Mouse (Mus musculus) left cerebral cortex, postnatal 4 days (tissue): Measurements from ENCODE around the gene Eef1g. TPM values are rescaled to one million over a fixed set of nuclear protein-coding genes. Genes with fewer than 3 reads are reported as not detected.

Source experiments
- DNase-seq: peaks from one replicate; pipeline ENCODE4 v3.0.0-alpha.2; 2022
- intact Hi-C: fragments of 180-260 bp; cut with DNase I; formaldehyde crosslinking; loops from one replicate; pipeline ENCODE4 v1.15.1; 2025
- total RNA-seq, 2 experiments: library from RNA; stranded (reverse); gene quantifications; 2 replicates each; pipeline ENCODE4 v1.2.3; 2021

The Eef1g gene
- 100 to 1,000 TPM; 385 to 398 TPM for total RNA-seq

DNA sequence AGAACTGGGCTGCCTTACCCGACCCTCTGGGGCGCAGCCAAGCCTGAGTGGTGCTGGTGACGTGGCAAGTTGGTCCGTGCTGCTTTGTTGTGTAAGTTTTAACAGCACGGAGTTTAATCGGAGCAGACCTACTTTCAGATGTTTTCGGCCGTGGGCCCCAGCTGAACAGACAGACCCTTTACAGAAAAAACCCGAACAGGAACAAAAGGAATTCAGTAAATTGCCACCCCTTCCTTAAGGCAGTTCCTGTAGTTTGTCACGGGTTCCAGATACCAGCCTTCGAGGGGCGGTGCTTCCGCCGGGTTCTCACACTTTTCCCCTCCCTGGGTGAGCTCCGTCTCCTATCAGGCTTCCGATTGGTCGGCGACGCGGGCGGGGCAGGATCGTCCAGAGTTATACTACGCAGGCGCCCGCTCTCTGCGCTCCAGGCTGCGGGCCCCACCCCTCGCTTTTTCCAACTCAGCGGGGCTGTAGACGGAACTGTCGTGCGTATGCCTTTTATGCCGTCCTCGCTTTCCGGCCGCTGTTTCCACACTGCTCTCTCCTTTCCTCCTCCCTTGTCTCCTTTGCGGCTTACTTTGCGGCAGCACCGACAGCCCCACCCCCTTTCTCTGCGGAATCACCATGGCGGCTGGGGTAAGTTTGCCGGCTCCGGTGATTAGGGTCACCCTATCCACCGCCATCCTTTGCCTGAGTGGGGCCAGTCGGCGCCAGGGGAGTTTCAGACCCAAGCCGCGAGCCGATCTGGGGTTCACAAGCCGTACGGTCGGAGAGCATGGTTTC, at the start of gene Eef1g:
Gene Eef1g, plus strand, starts transcription at position 452 of the 783 bp plus-strand sequence.
- intact Hi-C loops, result no loop called here
- peak; percentile 99 for DNase-seq

DNA sequence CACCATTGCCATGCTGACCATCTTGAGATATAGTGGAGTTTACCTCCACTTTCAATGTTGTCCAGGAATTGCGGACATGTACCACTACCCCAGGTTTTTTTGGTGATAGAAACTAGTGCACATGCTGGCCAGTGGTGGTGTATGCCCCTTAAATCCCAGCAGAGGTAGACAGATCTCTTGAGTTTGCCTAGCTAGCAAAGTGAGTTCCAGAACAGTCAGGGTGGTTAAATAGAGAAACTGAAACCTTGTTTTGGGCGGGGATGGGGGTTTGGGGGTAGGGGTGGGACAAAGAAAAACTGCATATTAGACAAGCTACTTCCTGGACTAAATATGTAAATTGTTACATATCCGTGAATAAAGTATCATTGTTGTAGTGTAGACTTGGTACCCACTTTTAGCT, 47.8 kb upstream of the Eef1g start:
- DNase-seq, result no peak
- intact Hi-C loops, result no loop called here

DNA sequence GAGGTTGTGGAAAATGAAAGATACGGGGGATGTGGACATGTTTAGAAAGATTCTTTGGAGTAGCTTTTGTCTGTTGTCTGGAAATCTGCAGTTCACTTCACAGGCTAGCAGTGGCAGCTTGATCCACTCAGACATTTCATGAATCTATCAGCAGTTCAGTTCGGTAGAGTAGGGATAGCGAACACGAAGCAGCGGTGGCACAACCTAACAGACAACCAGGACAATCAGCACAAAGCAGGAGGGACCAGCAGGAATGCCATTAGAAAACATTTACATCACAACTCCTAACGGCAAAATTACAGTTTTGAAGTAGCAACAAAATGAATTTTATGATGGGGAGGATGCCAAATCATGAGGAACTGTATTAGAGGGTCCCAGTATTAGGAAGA, 47.2 kb upstream of the Eef1g start:
- intact Hi-C loops, result no loop called here
- DNase-seq, result no peak

DNA sequence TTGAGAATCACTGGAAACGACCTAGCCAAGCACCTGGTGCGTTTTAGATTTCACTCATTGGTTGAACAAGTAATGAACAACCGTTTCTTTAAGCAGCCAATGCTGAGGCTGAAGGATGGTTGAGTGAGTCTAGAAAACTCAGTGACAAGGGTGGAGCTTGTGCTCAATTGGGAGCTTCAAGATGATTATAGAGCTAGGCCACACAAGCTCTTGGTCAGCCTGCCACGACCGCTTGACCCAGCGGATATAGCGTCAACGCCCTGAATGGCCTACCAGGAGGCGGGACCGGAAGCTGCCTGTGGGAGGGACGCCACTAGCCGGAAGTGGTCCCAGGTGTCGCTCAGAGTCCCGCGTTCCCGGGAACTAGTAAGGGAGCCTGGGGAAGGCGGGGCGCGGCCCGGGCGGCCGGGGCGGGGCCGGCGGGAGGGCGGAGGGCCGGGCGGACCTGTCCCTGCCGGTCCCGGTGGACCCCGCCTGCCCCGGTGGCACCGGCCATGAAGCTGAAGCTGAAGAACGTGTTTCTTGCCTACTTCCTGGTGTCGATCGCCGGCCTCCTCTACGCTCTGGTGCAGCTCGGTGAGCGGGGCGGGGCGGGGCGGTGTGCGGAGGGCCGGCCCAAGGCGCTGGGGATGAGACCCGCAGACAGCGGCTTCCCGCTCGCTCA, 46.6 kb upstream of the Eef1g start, which contains the start of gene B3gat3:
Gene B3gat3, plus strand, starts transcription at position 302 of the 664 bp plus-strand sequence.
- intact Hi-C loops, result no loop called here
- DNase-seq, result peak; percentile 94

DNA sequence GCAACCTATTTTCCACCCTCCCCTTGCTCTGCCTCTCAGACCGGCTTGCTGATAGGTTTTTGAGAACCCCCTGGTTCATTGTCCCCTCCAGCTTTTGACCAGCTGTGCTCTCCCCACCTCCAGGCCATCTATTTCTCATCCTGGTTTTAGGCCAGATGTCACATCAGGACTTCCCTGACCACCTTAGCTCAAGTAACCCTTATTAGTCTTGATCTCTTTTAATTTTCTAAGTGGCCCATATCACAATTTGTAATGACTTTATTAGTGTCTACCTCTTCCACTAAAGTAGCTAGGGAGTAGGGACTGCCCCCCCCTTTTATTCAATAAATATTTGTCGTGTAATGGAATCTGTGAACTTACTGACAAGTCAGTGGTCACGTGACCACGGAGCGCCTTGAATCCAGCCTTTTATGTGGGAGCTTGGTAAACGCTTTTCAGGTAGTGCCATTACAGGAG, 46.0 kb upstream of the Eef1g start:
- intact Hi-C loops, result no loop called here
- DNase-seq, result no peak

DNA sequence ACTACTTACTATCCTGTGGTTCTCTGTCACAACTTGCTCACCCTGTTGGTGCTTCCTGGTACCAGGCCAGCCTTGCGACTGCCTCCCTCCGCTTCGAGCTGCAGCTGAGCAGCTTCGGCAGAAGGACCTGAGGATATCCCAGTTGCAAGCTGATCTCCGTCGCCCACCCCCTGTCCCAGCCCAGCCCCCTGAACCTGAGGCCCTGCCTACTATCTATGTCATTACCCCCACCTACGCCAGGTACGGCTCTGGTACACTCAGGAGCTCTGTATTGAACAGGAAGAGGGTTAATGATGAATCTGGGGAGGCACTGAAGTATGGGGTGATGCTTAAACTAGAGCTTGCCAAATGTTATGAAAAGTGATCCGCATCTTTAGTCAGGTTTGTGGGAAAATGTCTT, 45.1 kb upstream of the Eef1g start:
- no peak for DNase-seq
- intact Hi-C loops, result no loop called here

DNA sequence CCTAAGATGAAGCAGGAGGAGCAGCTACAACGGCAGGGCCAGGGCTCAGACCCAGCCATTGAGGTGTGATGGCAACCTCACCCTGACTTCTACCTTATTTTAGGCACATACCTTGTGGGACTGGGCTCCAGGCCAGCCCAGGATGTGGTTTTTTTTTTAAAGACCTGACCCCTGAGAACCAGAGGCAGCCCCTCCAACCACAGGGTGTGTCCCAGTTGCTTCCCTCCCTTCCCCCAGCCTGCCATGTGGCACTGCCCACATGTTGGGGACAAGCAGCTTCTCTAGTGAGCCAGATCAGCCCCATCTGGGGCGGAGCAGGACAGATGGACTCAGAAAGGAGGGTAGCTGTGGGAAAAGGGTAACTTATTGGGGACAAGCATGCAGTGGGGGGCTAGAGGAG, 40.1 kb upstream of the Eef1g start:
- DNase-seq, result no peak

DNA sequence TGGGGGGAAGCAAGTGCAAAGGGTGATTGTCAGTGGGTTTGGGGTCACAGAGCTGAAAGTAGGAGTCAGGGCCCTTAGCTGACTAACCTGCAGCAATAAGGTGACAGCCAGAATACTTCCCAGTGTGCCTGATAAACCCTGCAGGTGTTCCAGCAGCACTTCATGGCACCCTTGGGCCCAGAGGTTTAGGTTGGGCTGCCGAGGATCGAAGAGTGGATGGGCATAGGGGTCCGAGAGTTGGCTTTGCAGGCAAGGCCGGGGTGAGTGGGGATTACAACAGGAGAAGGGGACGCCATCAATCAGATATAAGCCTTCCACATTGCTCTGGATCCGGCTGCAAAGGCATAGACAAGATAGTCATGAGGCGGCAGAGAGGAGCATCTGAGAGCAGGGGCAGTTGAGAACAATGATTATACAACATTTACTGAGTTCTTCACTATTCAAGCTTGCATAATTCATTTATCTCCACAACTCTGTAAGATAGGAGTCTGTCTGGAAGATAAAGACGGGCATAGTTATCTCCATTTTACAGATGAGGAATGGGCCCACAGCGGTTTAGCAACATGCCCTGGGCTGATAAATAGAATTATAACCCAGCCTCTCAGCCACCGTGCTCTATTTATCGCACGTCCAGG, 38.8 kb upstream of the Eef1g start:
- intact Hi-C loops, result no loop called here
- DNase-seq, result no peak

More for the DNA sequence above, 40.1 kb upstream of the Eef1g start:
- intact Hi-C loops, result no loop called here

DNA sequence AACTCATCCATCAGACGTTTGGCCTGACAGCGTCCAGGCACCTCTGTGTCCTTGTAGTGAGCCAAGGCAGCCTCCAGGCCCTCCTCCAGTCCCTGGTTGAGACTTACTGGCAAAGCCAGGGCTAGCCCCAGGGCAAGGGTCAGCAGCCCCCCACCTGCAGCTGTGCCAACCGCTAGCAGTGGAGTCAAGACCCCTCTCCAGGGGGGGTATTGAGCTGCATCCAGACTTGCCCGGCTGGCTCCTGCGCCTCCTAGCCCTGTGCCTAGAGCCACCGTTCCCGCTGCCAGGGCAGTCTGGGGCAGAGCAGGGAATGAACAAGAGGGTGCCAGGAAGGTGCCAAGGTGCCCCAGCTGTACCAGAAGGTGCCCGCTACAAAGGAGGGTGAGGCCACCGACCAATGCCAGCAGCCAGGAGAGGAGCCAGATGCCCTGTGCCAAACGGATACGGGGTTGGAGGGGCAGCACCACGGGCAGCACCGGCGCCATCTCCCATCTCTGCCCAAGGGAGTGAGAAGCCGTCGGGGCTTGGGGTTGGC, 38.1 kb upstream of the Eef1g start:
- peak; percentile 71 for DNase-seq
- intact Hi-C loops, result no loop called here

DNA sequence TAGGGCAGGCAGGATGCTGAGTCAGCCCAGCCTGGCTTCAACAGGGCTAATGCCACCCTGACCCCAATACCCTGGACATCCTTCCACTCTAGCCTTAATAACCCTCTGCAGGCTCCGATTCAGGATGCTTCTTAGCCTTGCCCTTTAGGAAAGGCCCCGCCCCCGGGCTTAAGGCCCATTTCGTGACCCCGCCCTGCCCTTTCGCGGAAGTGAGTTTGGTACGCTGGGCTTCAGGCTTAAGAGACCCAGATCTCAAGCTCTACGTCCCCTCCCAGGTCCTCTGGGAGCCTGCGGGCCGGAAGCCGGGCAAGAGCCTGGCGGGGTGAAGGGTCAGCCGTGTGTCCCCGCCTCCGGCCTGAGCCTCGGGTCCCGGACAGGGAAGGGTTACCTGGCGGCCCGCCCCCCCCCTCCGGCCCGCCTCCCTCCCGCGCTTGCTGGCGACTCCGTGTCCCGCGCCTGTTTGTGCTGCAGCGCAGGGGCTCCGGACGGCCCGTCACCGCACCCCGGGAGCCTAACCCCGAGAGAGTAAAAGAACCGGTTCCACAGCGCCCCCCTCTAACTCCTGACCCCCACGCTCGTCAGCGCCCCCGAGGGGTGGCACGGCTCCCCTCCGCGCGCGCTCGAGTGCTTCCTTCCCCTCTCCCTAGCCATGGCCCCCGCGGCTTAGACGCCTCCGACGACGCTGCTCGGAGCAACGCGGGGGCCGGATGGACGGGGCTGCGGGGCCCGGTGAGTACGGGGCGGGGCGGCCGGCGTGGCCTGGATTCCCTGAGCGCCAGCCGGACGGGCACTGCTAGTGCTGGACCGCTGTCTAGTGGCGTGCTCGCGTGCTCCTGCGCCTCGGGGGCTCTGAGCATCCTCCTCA, 37.4 kb upstream of the Eef1g start, which contains the start of the genes Rom1 and Eml3:
Gene Rom1, minus strand, starts transcription at position 133 of the 865 bp plus-strand sequence.
Gene Eml3, plus strand, starts transcription at position 329 of the 865 bp plus-strand sequence.
- peak; percentile 73 for DNase-seq
- intact Hi-C loops, result no loop called here

DNA sequence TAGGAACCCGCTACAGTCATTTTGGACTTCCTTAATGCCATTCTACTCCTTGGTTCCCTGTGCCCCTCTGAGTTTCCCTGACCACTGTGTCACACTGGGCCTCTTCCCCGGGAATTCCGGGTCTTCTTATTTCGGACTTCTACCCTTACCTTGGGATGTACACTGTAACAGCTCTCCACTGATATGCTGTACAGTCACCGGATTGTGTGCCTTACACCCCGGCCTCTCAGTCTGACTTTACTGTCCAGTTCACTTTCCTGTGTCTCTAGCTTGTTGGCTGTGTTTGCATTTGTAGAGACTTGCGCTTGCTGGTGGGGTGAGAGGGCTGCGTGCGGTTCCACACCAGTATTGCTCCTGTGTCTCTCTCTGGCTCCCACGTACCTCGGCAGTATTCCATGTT, 36.7 kb upstream of the Eef1g start:
- intact Hi-C loops, result no loop called here
- no peak for DNase-seq

DNA sequence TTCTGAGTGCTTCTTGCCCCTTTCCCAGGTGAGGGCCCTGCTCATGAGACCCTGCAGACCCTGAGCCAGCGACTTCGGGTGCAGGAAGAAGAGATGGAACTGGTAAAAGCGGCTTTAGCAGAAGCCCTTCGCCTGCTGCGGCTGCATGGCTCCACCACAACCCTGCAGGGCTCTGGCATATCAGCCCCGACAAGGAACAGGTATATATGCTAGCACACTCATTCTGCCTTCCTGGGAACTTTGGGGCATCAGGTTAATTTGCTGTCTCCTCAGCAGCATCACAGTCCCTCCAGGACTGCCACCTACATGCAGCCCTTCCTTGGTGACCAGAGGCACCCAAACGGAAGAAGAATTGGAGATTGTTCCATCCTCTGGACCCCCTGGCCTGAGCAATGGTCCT, 36.1 kb upstream of the Eef1g start:
- intact Hi-C loops, result no loop called here
- DNase-seq, result no peak

DNA sequence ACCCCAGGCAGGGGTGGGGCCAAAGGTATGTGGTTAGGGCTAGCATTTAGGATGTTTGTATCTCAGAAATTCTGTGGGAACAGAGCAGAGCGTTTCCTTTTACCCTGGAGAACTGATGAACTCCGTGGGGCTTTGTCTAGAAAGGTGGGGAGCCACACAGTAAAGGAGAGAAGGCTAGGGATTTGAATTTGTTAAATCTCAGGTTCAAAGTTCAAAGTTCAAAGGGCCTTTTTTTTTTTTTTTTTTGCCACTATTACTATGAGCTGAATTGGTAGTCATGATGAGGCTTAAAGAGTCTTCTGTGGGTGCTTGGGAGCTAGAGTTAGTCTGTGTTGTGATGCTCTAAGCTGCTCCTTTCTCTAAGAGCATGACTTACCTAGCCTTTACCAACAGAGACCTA, 30.1 kb upstream of the Eef1g start:
- DNase-seq, result no peak
- intact Hi-C loops, result no loop called here

DNA sequence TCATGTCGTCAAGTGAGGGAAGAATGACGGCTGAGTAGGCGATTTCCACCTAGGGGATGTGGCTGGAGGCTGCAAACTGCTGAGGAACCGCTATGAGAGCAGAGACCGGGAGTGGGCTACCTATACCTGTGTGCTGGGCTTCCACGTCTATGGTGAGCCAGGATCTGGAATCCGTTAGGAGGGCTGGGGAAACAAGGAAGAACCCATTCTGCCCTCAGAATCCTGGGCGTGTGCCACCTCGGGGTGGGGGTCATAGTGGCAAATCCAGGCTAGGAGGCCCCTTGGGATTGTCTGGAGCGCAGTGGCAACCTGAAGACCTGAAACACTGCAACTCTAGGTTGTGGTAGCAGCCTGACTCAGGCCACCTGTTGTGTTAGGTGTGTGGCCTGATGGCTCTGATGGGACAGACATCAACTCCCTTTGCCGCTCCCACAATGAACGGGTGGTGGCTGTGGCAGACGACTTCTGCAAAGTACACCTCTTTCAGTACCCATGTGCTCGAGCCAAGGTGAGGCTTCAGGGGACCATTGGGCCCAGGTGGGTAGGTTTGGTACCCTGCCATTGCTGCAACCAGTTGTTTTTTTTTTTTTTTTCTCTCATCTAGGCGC, 26.2 kb upstream of the Eef1g start:
- intact Hi-C loops, result loop anchor here (10.0 kb wide), 1 partner anchor 106 kb away; the partner anchor contains the start of genes Bscl2 and Gng3
- no peak for DNase-seq

DNA sequence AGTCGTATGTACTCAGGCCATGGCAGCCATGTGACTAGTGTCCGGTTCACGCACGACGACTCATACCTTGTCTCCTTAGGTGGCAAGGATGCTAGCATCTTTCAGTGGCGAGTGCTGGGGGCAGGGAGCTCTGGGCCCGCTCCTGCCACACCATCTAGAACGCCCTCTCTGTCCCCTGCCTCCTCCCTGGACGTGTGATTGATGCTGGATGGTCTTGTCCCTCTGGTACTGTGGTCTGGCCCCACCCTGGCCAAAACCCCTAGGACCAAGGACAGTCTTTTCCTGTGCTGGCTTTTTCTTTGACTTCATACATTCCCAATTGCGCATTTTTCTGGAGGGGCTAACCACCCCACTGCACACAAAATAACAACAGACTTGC, 25.7 kb upstream of the Eef1g start:
- intact Hi-C loops, result loop anchor here (10.0 kb wide), 1 partner anchor 106 kb away; the partner anchor contains the start of genes Bscl2 and Gng3
- no peak for DNase-seq

DNA sequence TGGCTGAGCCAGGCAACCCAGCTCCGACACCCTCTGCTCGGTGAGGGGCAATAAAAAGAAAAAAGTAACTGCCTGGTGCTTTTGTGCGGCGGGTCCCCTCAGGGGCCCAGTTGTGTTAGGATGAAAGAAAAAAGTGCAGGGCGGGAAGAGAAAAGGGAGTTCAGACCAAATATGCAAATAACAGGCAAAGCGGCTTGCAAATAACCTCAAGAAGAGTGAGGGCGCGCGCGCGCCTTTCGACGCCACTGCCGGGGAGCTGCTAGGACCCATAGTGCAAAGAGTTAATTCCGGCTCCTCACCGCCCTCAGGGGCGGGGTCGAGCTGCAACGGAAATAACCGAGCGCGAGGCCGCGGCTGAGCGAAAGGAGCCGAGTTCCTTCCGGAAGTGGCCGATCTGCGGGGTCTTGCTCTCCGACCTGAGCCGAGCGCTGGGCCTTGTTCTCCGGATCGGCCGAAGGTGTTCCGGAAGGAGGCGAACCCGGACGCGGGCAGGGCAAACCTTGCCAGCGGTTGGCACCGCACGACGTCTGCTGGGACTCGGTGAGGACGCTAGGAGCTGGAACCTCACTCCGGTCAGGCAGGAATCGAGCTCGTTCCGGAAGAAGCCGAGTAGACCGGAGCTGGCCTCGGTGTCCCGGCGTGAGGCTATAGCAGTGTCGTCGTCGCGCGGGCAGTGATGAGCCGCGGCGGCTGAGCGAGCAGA, 25.2 kb upstream of the Eef1g start, which contains the start of gene Mta2:
Gene Mta2, plus strand, starts transcription at position 361 of the 703 bp plus-strand sequence.
- peak; percentile 99 for DNase-seq
- intact Hi-C loops, result loop anchor here (10.0 kb wide), 1 partner anchor 107 kb away; the partner anchor contains the start of genes Bscl2 and Gng3

DNA sequence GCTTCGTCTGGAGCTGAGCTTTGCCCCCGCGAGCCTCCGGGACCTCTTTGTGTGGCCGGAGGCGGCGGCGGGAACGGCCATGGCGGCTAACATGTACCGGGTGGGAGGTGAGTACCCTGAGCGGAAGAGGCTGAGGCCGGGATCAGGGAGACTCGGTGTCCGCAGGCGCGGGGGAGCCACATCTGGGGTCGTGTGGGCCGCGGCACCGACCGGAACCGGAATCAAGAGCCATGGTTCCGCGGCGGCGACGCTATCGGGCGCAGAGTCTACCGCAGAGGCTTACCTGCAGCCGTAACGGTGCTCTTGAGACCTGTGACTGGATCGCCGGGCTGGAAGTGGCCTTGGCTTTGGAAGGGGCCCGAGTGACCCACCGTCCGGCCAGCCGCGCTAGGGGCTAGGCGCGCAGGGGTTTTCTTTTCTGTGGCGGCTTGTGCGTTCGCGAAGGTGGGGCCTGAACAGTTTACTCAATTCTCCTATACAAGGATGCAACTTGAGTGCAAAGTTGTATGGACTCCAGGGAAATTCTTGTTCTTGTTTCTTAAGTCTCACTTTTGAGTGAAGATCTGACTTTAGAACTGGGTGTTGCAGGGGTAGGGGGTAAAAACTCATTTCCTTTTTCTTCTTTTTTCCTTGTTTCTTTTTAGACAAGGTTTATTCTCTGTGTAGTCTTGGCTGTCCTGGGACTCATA, 24.4 kb upstream of the Eef1g start:
- no peak for DNase-seq
- intact Hi-C loops, result loop anchor here (10.0 kb wide), 1 partner anchor 108 kb away; the partner anchor contains the start of genes Bscl2 and Gng3

DNA sequence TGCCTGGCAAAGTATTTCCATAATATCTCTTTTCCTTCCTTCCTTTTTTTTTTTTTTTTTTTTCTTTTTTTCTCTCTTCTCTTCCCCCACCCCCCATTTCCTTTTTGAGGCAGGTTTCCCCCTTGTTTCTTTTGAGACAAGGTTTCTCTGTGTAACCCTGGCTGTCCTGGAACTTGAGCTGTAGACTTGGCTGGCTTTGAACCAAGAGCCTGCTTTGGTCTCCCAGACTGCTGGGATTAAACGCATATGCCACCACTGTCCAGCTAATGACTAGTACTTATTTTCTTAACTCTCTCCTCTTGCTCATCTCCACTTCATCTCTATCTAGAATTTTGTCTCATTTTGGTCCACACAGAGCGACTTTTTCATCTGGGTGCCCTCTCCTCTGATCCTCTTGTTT, 23.8 kb upstream of the Eef1g start:
- intact Hi-C loops, result loop anchor here (10.0 kb wide), 1 partner anchor 108 kb away; the partner anchor contains the start of genes Bscl2 and Gng3
- DNase-seq, result no peak
